ENCODE assay signal across 8 mouse cellular contexts in the genomic region with DNA sequence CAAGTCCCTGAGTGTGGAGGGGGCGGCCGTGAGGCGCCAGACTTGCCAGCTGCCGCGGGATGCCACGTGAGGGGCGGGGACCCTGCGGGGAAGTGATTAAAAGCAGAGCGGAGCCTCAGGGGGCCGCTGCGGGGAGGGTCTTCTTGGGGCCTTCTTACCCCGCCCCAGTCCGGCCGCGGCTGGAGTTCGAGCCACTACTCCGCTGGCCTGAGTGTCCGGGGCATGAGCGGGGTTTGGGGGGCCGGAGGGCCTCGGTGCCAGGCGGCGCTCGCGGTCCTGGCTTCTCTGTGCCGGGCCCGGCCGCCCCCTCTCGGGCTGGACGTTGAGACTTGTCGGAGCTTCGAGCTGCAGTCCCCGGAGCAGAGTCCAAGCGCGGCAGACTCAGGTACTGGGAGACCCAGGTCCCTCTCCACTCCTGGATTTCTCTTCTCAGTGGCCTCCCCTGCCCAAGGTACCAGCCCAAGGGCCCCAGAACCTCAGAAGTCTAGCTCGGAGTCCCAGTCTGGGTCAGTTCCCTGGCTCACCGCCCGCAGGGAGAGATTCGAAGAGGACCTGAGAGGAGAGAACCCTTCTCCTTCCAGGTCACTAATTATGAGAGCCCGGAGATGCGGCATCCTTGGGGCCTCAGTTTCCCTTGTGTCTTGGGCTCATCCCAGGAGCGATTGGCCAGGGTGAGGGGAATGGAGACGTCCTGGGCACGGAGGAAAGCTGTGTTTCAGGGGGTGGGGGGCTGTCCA. TPM values are rescaled to one million over a fixed set of nuclear protein-coding genes. Genes with fewer than 3 reads are reported as not detected.
DNase-seq lines count a peak whose midpoint lies in the region; ATAC-seq and TF ChIP-seq lines count a peak whose summit lies in the region.

Gene Syt6, plus strand, starts transcription at position 76 of the 737 bp plus-strand sequence.

- no peak for TF ChIP-seq CTCF in E14TG2a.4 (conservative IDR thresholded peaks at IDR 0.05; ENCODE audit: low read length)

- peaks cover 22% of the 10 kb centered on the region for H3K4me1 ChIP-seq in heart, embryonic 12.5 days (replicated peaks)
- peaks cover 30% of the 10 kb centered on the region for H3K4me1 ChIP-seq in E14TG2a.4 (replicated peaks; ENCODE audit: low read depth, low read length)
- H3K4me1 ChIP-seq in intestine, embryonic 15.5 days (replicated peaks), result peaks cover 18% of the 10 kb centered on the region
- H3K4me1 ChIP-seq in midbrain, embryonic 16.5 days (ENCODE audit: control insufficient read depth, insufficient read depth, low read length), result peaks cover 41% of the 10 kb centered on the region

- intact Hi-C loops in heart, postnatal 36 days (cut with DNase I), result no loop called here

- H3K27me3 ChIP-seq in heart, embryonic 12.5 days (replicated peaks), result peaks cover 83% of the 10 kb centered on the region
- H3K27me3 ChIP-seq in E14TG2a.4 (ENCODE audit: insufficient read depth, low read length), result peaks cover 88% of the 10 kb centered on the region
- peaks cover 64% of the 10 kb centered on the region for H3K27me3 ChIP-seq in intestine, embryonic 15.5 days (replicated peaks)
- H3K27me3 ChIP-seq in midbrain, embryonic 16.5 days (ENCODE audit: control insufficient read depth, insufficient read depth, low read depth, low read length), result peaks cover 13% of the 10 kb centered on the region; the same call in 1 of the 2 replicates

- peak within 1 kb of the TSS; percentile 26; the same call in 1 of the 2 replicates for H3K9ac ChIP-seq in heart, embryonic 12.5 days
- H3K9ac ChIP-seq in intestine, embryonic 15.5 days, result peak within 1 kb of the TSS; percentile 36; the same call in 1 of the 2 replicates
- peak within 1 kb of the TSS; percentile 78 for H3K9ac ChIP-seq in midbrain, embryonic 16.5 days (ENCODE audit: low read depth, low read length)

- no peaks in the 10 kb centered on the region for H3K9me3 ChIP-seq in heart, embryonic 12.5 days (replicated peaks)
- H3K9me3 ChIP-seq in E14TG2a.4 (ENCODE audit: low read length), result no peaks in the 10 kb centered on the region
- no peaks in the 10 kb centered on the region for H3K9me3 ChIP-seq in intestine, embryonic 15.5 days
- no peaks in the 10 kb centered on the region for H3K9me3 ChIP-seq in midbrain, embryonic 16.5 days (replicated peaks; ENCODE audit: control insufficient read depth, low read length, poor library complexity, severe bottlenecking)

- H3K27ac ChIP-seq in heart, embryonic 12.5 days (ENCODE audit: poor library complexity, severe bottlenecking), result no peak within 1 kb of the TSS
- no peak within 1 kb of the TSS for H3K27ac ChIP-seq in intestine, embryonic 15.5 days
- peak within 1 kb of the TSS; percentile 29; the same call in 1 of the 2 replicates for H3K27ac ChIP-seq in midbrain, embryonic 16.5 days (ENCODE audit: low read length)

- DNase-seq in heart, postnatal 36 days, result no peak
- DNase-seq in cerebellum, postnatal 36 days, result peak; percentile 36 to 43
- DNase-seq in c-Kit-positive CD71-positive TER-119-positive erythroid progenitor cells, embryonic 14.5 days (ENCODE audit: low spot score), result no peak

- H3K4me3 ChIP-seq in heart, embryonic 12.5 days, result peak within 1 kb of the TSS; percentile 54
- H3K4me3 ChIP-seq in E14TG2a.4 (replicated peaks; ENCODE audit: low read length), result peak within 1 kb of the TSS; percentile 73
- peak within 1 kb of the TSS; percentile 49 for H3K4me3 ChIP-seq in intestine, embryonic 15.5 days (replicated peaks)
- peak within 1 kb of the TSS; percentile 62 for H3K4me3 ChIP-seq in midbrain, embryonic 16.5 days (ENCODE audit: low read depth, low read length)

- WGBS in heart, embryonic 12.5 days, result 1% methylated on average over 44 of the region's 44 CpGs
- WGBS in intestine, embryonic 15.5 days, result 2% methylated on average over 44 of the region's 44 CpGs
- WGBS in midbrain, embryonic 16.5 days, result 1% methylated on average over 44 of the region's 44 CpGs

- ATAC-seq in heart, embryonic 12.5 days (ENCODE audit: insufficient number of reproducible peaks, low FRiP score), result no peak
- ATAC-seq in intestine, embryonic 15.5 days, result 0 out of 2 replicates have a peak, but pooled peaks have one; percentile 12
- 0 out of 2 replicates have a peak, but pooled peaks have one; percentile 9 for ATAC-seq in midbrain, embryonic 16.5 days
- no peak for ATAC-seq in monocyte, adult 5-6 weeks (replicated peaks; ENCODE audit: insufficient number of reproducible peaks, low FRiP score, low TSS enrichment, poor library complexity, severe bottlenecking)

- H3K4me2 ChIP-seq in heart, embryonic 12.5 days, result peak within 1 kb of the TSS; percentile 91
- H3K4me2 ChIP-seq in intestine, embryonic 15.5 days (replicated peaks), result peak within 1 kb of the TSS; percentile 95
- peak within 1 kb of the TSS; percentile 98 for H3K4me2 ChIP-seq in midbrain, embryonic 16.5 days (ENCODE audit: low read length)

- no peaks in the 10 kb centered on the region for H3K36me3 ChIP-seq in heart, embryonic 12.5 days
- no peaks in the 10 kb centered on the region for H3K36me3 ChIP-seq in E14TG2a.4 (ENCODE audit: insufficient read depth, low read length)
- H3K36me3 ChIP-seq in intestine, embryonic 15.5 days, result no peaks in the 10 kb centered on the region
- H3K36me3 ChIP-seq in midbrain, embryonic 16.5 days (ENCODE audit: control insufficient read depth, insufficient read depth, low read length), result no peaks in the 10 kb centered on the region

RNA-seq across cellular contexts. Expression of gene Syt6, which starts in this region (rescaled TPM):
- polyA plus RNA-seq in heart, embryonic 12.5 days (2016; fragmentation: Nextera tagmentation; extraction: Ambion mirVana), result 0.11 and 0.21 TPM in 2 replicates
- not detected for total RNA-seq in heart, postnatal 36 days (2021)
- polyA plus RNA-seq in intestine, embryonic 15.5 days (2015; fragmentation: Nextera tagmentation; extraction: Ambion mirVana), result 1.1 and 1.5 TPM in 2 replicates
- 14.7 and 14.8 TPM in 2 replicates for polyA plus RNA-seq in midbrain, embryonic 16.5 days (2015; fragmentation: Nextera tagmentation; extraction: Ambion mirVana)
- not detected in 3 replicates for total RNA-seq in monocyte, adult 5-6 weeks (2017)

Comparison
In these comparisons a context has a peak if more than half of its experiments do, and no peak if none do; other contexts are left out.
1. ATAC-seq: peak in intestine, embryonic 15.5 days (single experiment) and midbrain, embryonic 16.5 days (single experiment); none in heart, embryonic 12.5 days (single experiment) and monocyte, adult 5-6 weeks (single experiment).
2. H3K9ac ChIP-seq: peak in every context shown above with its lines; median percentile 78 in midbrain, embryonic 16.5 days; 36 in intestine, embryonic 15.5 days; 26 in heart, embryonic 12.5 days.
3. DNase-seq: peak in cerebellum, postnatal 36 days (2 of 2); none in heart, postnatal 36 days (0 of 2) and c-Kit-positive CD71-positive TER-119-positive erythroid progenitor cells, embryonic 14.5 days (single experiment).
4. Peak in every context shown above with its lines, with median percentiles within 50 percentile points of each other: H3K4me2 ChIP-seq and H3K4me3 ChIP-seq.